Mouse (Mus musculus) liver, adult 2 months (tissue): ENCODE measurements at regions not wholly inside any gene's neighbourhood (a gene's known extent, or its start where the extent isn't known, plus 50 kb on each side); places are given as distances from the start of the nearest gene placed in this dataset.

Experiments
- DNase-seq: peaks from one replicate; pipeline ENCODE4 v3.0.0-alpha.2; 2011; ENCODE audit warnings: low read depth, low spot score; ENCODE audit errors: extremely low read depth
- H3K27ac ChIP-seq: fragments of 200-500 bp; replicated peaks from 2 replicates; pipeline ENCODE4 v1.5.1; 2012; ENCODE audit warnings: low read depth, mild to moderate bottlenecking, control low read depth, inconsistent platforms, low read length; ENCODE audit not compliant: insufficient read depth
- H3K27me3 ChIP-seq: fragments of 200-500 bp; 2 replicates; pipeline ENCODE4 v1.6.1; 2012; ENCODE audit warnings: mild to moderate bottlenecking, moderate library complexity, low read length, inconsistent platforms; ENCODE audit not compliant: control insufficient read depth, insufficient read depth
- H3K36me3 ChIP-seq: fragments of 200-500 bp; 2 replicates; pipeline ENCODE4 v1.6.1; 2012; ENCODE audit warnings: low read length, inconsistent platforms; ENCODE audit not compliant: control insufficient read depth, insufficient read depth
- H3K4me1 ChIP-seq: fragments of 200-500 bp; 2 replicates; pipeline ENCODE4 v1.6.1; 2011; ENCODE audit warnings: low read length; ENCODE audit not compliant: control insufficient read depth, insufficient read depth
- H3K4me3 ChIP-seq: fragments of 200-500 bp; 2 replicates; pipeline ENCODE4 v1.5.1; 2011; ENCODE audit warnings: low read depth, mild to moderate bottlenecking, control low read depth, low read length, moderate library complexity; ENCODE audit not compliant: insufficient read depth
- H3K79me2 ChIP-seq: fragments of 200-500 bp; 2 replicates; pipeline ENCODE4 v1.6.1; 2012; ENCODE audit warnings: inconsistent platforms, mild to moderate bottlenecking, low read length, moderate library complexity; ENCODE audit not compliant: control insufficient read depth, insufficient read depth
- H3K9ac ChIP-seq: fragments of 200-500 bp; 2 replicates; pipeline ENCODE4 v1.6.1; 2012; ENCODE audit warnings: low read depth, mild to moderate bottlenecking, control low read depth, inconsistent platforms, low read length
- CTCF ChIP-seq: fragments of 200-500 bp; IDR thresholded peaks from 2 replicates; pipeline ENCODE4 v1.5.1; 2011; ENCODE audit warnings: low read depth, low read length, control low read depth
- POLR2A ChIP-seq: fragments of 200-500 bp; IDR thresholded peaks from 2 replicates; pipeline ENCODE4 v1.6.1; 2011; ENCODE audit warnings: low read length, control low read depth; ENCODE audit not compliant: insufficient read depth; ENCODE audit errors: extremely low read depth
- WGBS: fragments of 180-500 bp; shearing (Covaris S2); methylation state at CpG from one replicate; pipeline ENCODE4 v1.1.7; 2018; 5-methylcytosine and 5-hydroxymethylcytosine counted together

DNA sequence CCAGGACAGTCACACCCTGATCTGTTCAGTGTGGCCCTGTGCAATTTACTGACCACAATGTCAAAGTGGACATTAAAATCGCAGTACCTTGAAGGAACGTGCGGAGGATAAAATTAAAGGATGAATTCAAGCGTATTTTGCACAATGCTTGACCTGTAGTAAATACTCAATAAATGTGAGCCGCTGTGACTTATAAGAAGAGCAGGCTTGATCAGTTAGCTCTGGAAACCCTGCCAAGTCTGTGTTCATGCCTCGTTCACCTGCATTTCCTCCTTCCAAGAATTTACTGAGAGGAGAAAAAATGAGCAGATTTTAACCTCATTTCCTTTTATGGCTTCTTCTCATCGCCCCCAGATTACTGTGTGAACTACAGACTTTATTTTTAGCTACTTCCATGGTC, 52.2 kb upstream of the Glce start:
- Histone ChIP-seq H3K27ac (no peak overlapping the region), H3K36me3 (no peaks in the 10 kb centered on the region), H3K27me3 (no peaks in the 10 kb centered on the region), H3K79me2 (no peaks in the 10 kb centered on the region), H3K4me3 (no peak overlapping the region), H3K4me1 (no peaks in the 10 kb centered on the region), H3K9ac (no peak overlapping the region)
- no peak for DNase-seq
- WGBS = 87% methylated on average over 7 of the region's 7 CpGs
- TF ChIP-seq POLR2A (no peak), CTCF (no peak)
